Mouse (Mus musculus) E14TG2a.4 (cell line): ENCODE measurements at regions not wholly inside any gene's neighbourhood (a gene's known extent, or its start where the extent isn't known, plus 50 kb on each side); places are given as distances from the start of the nearest gene placed in this dataset.

ENCODE experiments used
- CTCF ChIP-seq: conservative IDR thresholded peaks from 2 replicates; pipeline ENCODE4 v1.5.1; 2014; ENCODE audit warnings: low read length
- NANOG ChIP-seq: IDR thresholded peaks from 2 replicates; pipeline ENCODE4 v1.6.1; 2014; ENCODE audit warnings: borderline replicate concordance, low read length, mixed read lengths
- POU5F1 ChIP-seq: IDR thresholded peaks from 2 replicates; pipeline ENCODE4 v1.6.1; 2014; ENCODE audit warnings: low read length, borderline replicate concordance

DNA sequence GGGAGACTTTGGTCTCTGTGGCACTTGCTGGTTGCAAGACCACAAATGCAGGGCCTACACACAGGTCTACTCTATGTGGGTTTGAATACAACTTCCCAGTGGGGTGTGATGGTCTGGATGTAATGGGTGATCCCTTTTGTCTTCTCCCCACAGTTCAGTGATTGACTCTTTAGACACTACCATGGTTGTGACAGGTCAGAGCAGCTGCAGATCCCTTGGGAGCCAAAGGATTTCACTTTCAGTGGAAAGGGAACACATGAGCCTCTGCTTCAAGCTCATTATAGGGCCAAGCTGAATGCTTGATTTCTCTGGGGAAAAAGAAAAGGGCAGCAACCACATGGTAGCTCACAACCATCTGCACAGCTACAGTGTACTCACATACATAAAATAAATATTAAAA lies 206.9 kb downstream of the Fndc1 start:
- TF ChIP-seq CTCF = no peak
- no peak for TF ChIP-seq NANOG
- TF ChIP-seq POU5F1 = no peak
